Mouse (Mus musculus) ovary, postnatal 14 days (tissue): ENCODE measurements around the gene Tex264.
"Not testable (repeated sequence)": the region's sequence is repeated elsewhere in the genome, so short reads cannot be mapped to it uniquely, and the experiment has no call there.

Experiments used
- DNase-seq: peaks from one replicate; pipeline ENCODE4 v3.0.0; 2022; ENCODE audit warnings: low spot score

Tex264 gene

GRCm38 (mm10) chr9:106663200-106663599 lies 22.5 kb downstream of the Tex264 start:
- no peak for DNase-seq

GRCm38 (mm10) chr9:106659935-106660334 lies 25.8 kb downstream of the Tex264 start:
- no peak for DNase-seq

- no peak for DNase-seq
Measured at GRCm38 (mm10) chr9:106659441-106659840, 26.3 kb downstream of the Tex264 start.

- no peak for DNase-seq
Measured at GRCm38 (mm10) chr9:106657592-106657991, 28.1 kb downstream of the Tex264 start.

- DNase-seq = no peak
Measured at GRCm38 (mm10) chr9:106656820-106657219, 28.9 kb downstream of the Tex264 start.

- peak; percentile 71 for DNase-seq
Measured at GRCm38 (mm10) chr9:106655884-106656720, 29.6 kb downstream of the Tex264 start, which contains the start of gene Grm2. Gene Grm2, minus strand, starts transcription at chr9:106656082.

- DNase-seq = no peak
Measured at GRCm38 (mm10) chr9:106652720-106653119, 33.0 kb downstream of the Tex264 start.

GRCm38 (mm10) chr9:106647226-106647625 lies 38.5 kb downstream of the Tex264 start:
- no peak for DNase-seq

- no peak for DNase-seq
Measured at GRCm38 (mm10) chr9:106645684-106646271, 39.9 kb downstream of the Tex264 start.

- no peak for DNase-seq
Measured at GRCm38 (mm10) chr9:106643787-106644186, 41.9 kb downstream of the Tex264 start.

- DNase-seq = peak; percentile 68
Measured at GRCm38 (mm10) chr9:106643128-106643527, 42.6 kb downstream of the Tex264 start.

- DNase-seq = no peak
Measured at GRCm38 (mm10) chr9:106641346-106641745, 44.4 kb downstream of the Tex264 start.

GRCm38 (mm10) chr9:106638154-106638553 lies 47.6 kb downstream of the Tex264 start:
- no peak for DNase-seq

- no peak for DNase-seq
Measured at GRCm38 (mm10) chr9:106632185-106632584, 53.5 kb downstream of the Tex264 start.

- not testable (repeated sequence) for DNase-seq
Measured at GRCm38 (mm10) chr9:106627796-106628195, 57.9 kb downstream of the Tex264 start.

- no peak for DNase-seq
Measured at GRCm38 (mm10) chr9:106626282-106626681, 59.4 kb downstream of the Tex264 start, which contains the start of gene Iqcf6. Gene Iqcf6, plus strand, starts transcription at chr9:106626582.

- no peak for DNase-seq
Measured at GRCm38 (mm10) chr9:106617496-106617895, 68.2 kb downstream of the Tex264 start.

GRCm38 (mm10) chr9:106616306-106616705 lies 69.4 kb downstream of the Tex264 start:
- no peak for DNase-seq

- DNase-seq = no peak
Measured at GRCm38 (mm10) chr9:106614616-106615015, 71.1 kb downstream of the Tex264 start.

- no peak for DNase-seq
Measured at GRCm38 (mm10) chr9:106613951-106614350, 71.8 kb downstream of the Tex264 start.

- DNase-seq = no peak
Measured at GRCm38 (mm10) chr9:106610727-106611126, 75.0 kb downstream of the Tex264 start.
